In genomic region chr2:147182709-147183260, GRCm38 (mm10) we compare ENCODE assay signal across 10 mouse cellular contexts. TPM values are rescaled to one million over a fixed set of nuclear protein-coding genes. Genes with fewer than 3 reads are reported as not detected.
DNase-seq lines count a peak whose midpoint lies in the region; ATAC-seq and TF ChIP-seq lines count a peak whose summit lies in the region.
"Had no signal": no experiment of that assay in that cellular context is flagged by ENCODE, and none has a peak within 500 bp of the region (broad histone marks: within the 10 kb centered on the region; RNA-seq: fewer than 3 reads in every experiment).

No protein-coding gene starts in this region.

- H3K27ac ChIP-seq in liver, adult 2 months (replicated peaks; ENCODE audit: insufficient read depth, low read depth, low read length) = no peak overlapping the region
- H3K27ac ChIP-seq in hindbrain, embryonic 11.5 days (ENCODE audit: low read depth, low read length) = no peak overlapping the region
- no peak overlapping the region for H3K27ac ChIP-seq in liver, embryonic 12.5 days
- no peak overlapping the region for H3K27ac ChIP-seq in stomach, embryonic 16.5 days (ENCODE audit: low read length)
- H3K27ac ChIP-seq: heart, embryonic 13.5 days had no signal

- peaks cover 9% of the 10 kb centered on the region for H3K4me1 ChIP-seq in liver, adult 2 months (ENCODE audit: control insufficient read depth, insufficient read depth, low read length)
- H3K4me1 ChIP-seq in hindbrain, embryonic 11.5 days (replicated peaks; ENCODE audit: control insufficient read depth, insufficient read depth, low read length) = peaks cover 5% of the 10 kb centered on the region; the same call in 1 of the 2 replicates
- H3K4me1 ChIP-seq in liver, embryonic 12.5 days = peaks cover 27% of the 10 kb centered on the region
- peaks cover 19% of the 10 kb centered on the region; the same call in 1 of the 2 replicates for H3K4me1 ChIP-seq in stomach, embryonic 16.5 days (ENCODE audit: control insufficient read depth, insufficient read depth, low read length)

- H3K9me3 ChIP-seq in hindbrain, embryonic 11.5 days (ENCODE audit: control insufficient read depth, low read length) = no peaks in the 10 kb centered on the region
- H3K9me3 ChIP-seq in liver, embryonic 12.5 days (replicated peaks) = no peaks in the 10 kb centered on the region
- no peaks in the 10 kb centered on the region for H3K9me3 ChIP-seq in stomach, embryonic 16.5 days (replicated peaks; ENCODE audit: control insufficient read depth, low read length)
- H3K9me3 ChIP-seq: heart, embryonic 13.5 days had no signal

- 9% methylated on average over 25 of the region's 25 CpGs for WGBS in liver, adult 2 months
- under 1% methylated on average over 25 of the region's 25 CpGs for WGBS in hindbrain, embryonic 11.5 days
- 6% methylated on average over 25 of the region's 25 CpGs for WGBS in liver, embryonic 12.5 days (ENCODE audit: insufficient replicate concordance)
- WGBS in stomach, embryonic 16.5 days = 10% methylated on average over 25 of the region's 25 CpGs

- ATAC-seq in hindbrain, embryonic 11.5 days (ENCODE audit: low FRiP score) = no peak
- 0 out of 2 replicates have a peak, but pooled peaks have one; percentile 15 for ATAC-seq in liver, embryonic 12.5 days
- ATAC-seq in stomach, embryonic 16.5 days (ENCODE audit: insufficient read depth, low FRiP score) = no peak

- peaks cover 19% of the 10 kb centered on the region for H3K27me3 ChIP-seq in liver, adult 2 months (ENCODE audit: control insufficient read depth, insufficient read depth, low read length)
- peaks cover 94% of the 10 kb centered on the region for H3K27me3 ChIP-seq in hindbrain, embryonic 11.5 days (ENCODE audit: control insufficient read depth, insufficient read depth, low read length)
- H3K27me3 ChIP-seq in liver, embryonic 12.5 days (replicated peaks) = peaks cover 97% of the 10 kb centered on the region
- peaks cover 86% of the 10 kb centered on the region for H3K27me3 ChIP-seq in stomach, embryonic 16.5 days (ENCODE audit: control insufficient read depth, insufficient read depth, low read length)

- H3K4me3 ChIP-seq in liver, adult 2 months (ENCODE audit: insufficient read depth, low read depth, low read length) = no peak overlapping the region
- 0 out of 2 replicates have a peak overlapping the region, but pooled peaks have one; percentile 8 for H3K4me3 ChIP-seq in hindbrain, embryonic 11.5 days (ENCODE audit: low read depth, low read length)
- H3K4me3 ChIP-seq in liver, embryonic 12.5 days = no peak overlapping the region
- 0 out of 2 replicates have a peak overlapping the region, but pooled peaks have one; percentile 0 for H3K4me3 ChIP-seq in stomach, embryonic 16.5 days (replicated peaks; ENCODE audit: low read length)

- no peak for TF ChIP-seq CTCF in liver, adult 2 months (IDR thresholded peaks at IDR 0.05; ENCODE audit: low read depth, low read length)

- no peaks in the 10 kb centered on the region for H3K79me2 ChIP-seq in liver, adult 2 months (ENCODE audit: control insufficient read depth, insufficient read depth, low read length)

- peak; percentile 74 for DNase-seq in liver, adult 2 months (ENCODE audit: extremely low read depth, low read depth, low spot score)
- no peak for DNase-seq in liver
- peak; percentile 61 for DNase-seq in hindbrain, embryonic 11.5 days (ENCODE audit: low spot score)
- no peak for DNase-seq in right cerebral cortex, postnatal 36 days (ENCODE audit: low spot score in 2 of 2)
- no peak for DNase-seq in cerebellum, adult 9-11 months

- H3K4me2 ChIP-seq in hindbrain, embryonic 11.5 days (replicated peaks; ENCODE audit: low read depth, low read length) = 0 out of 2 replicates have a peak overlapping the region, but pooled peaks have one; percentile 14
- peak overlapping the region; percentile 24 for H3K4me2 ChIP-seq in liver, embryonic 12.5 days
- no peak overlapping the region for H3K4me2 ChIP-seq in stomach, embryonic 16.5 days (ENCODE audit: low read depth, low read length)

- H3K9ac ChIP-seq in liver, adult 2 months (ENCODE audit: low read depth, low read length) = no peak overlapping the region
- H3K9ac ChIP-seq in hindbrain, embryonic 11.5 days (ENCODE audit: low read depth, low read length) = no peak overlapping the region
- H3K9ac ChIP-seq in liver, embryonic 12.5 days = no peak overlapping the region
- H3K9ac ChIP-seq in stomach, embryonic 16.5 days (ENCODE audit: low read length) = no peak overlapping the region
- H3K9ac ChIP-seq: heart, embryonic 13.5 days had no signal

- H3K36me3 ChIP-seq in liver, adult 2 months (ENCODE audit: control insufficient read depth, insufficient read depth, low read length) = no peaks in the 10 kb centered on the region
- no peaks in the 10 kb centered on the region for H3K36me3 ChIP-seq in hindbrain, embryonic 11.5 days (ENCODE audit: control insufficient read depth, insufficient read depth, low read length)
- H3K36me3 ChIP-seq in liver, embryonic 12.5 days = no peaks in the 10 kb centered on the region
- H3K36me3 ChIP-seq in stomach, embryonic 16.5 days (ENCODE audit: control insufficient read depth, insufficient read depth, low read length) = no peaks in the 10 kb centered on the region
- H3K36me3 ChIP-seq: heart, embryonic 13.5 days had no signal

- no peak for TF ChIP-seq POLR2A in liver, adult 2 months (IDR thresholded peaks at IDR 0.05; ENCODE audit: extremely low read depth, insufficient read depth, low read length)

RNA-seq across cellular contexts. Expression of gene Nkx2-2, which starts 11.3 kb away (rescaled TPM):
- total RNA-seq in liver, adult 2 months (2014; rRNA removed) = not detected in 2 replicates
- not detected in 2 replicates for polyA plus RNA-seq in liver, adult 2 months (2012; rRNA removed)
- 3.4 and 5.7 TPM in 2 replicates for polyA plus RNA-seq in hindbrain, embryonic 11.5 days (2014; fragmentation: Nextera tagmentation; extraction: Ambion mirVana)
- polyA plus RNA-seq in liver, embryonic 12.5 days (2016; fragmentation: Nextera tagmentation; extraction: Ambion mirVana) = not detected in 2 replicates
- polyA plus RNA-seq in stomach, embryonic 16.5 days (2015; fragmentation: Nextera tagmentation; extraction: Ambion mirVana) = 1.0 and 1.5 TPM in 2 replicates
- total RNA-seq: megakaryocyte-erythroid progenitor cell, adult 5-6 weeks had no signal
- polyA plus RNA-seq: heart, embryonic 13.5 days; urinary bladder, adult 2 months had no signal

Comparison
In these comparisons a context has a peak if more than half of its experiments do, and no peak if none do; other contexts are left out.
1. DNase-seq: peak in liver, adult 2 months (single experiment) and hindbrain, embryonic 11.5 days (single experiment); none in liver (single experiment), right cerebral cortex, postnatal 36 days (0 of 2) and cerebellum, adult 9-11 months (single experiment).
2. H3K4me3 ChIP-seq: peak in hindbrain, embryonic 11.5 days (single experiment) and stomach, embryonic 16.5 days (single experiment); none in liver, adult 2 months (single experiment) and liver, embryonic 12.5 days (single experiment).